Mouse (Mus musculus) heart, postnatal 4 days (tissue): ENCODE measurements around the gene Gm13278. TPM values are rescaled to one million over a fixed set of nuclear protein-coding genes. Genes with fewer than 3 reads are reported as not detected.
"Not testable (repeated sequence)": the region's sequence is repeated elsewhere in the genome, so short reads cannot be mapped to it uniquely, and the experiment has no call there.

Experiments used
- DNase-seq: peaks from one replicate; pipeline ENCODE4 v3.0.0; 2021
- total RNA-seq, 2 experiments: library from RNA; stranded (reverse); gene quantifications; 2 replicates each; pipeline ENCODE4 v1.2.3; 2021

Gene Gm13278
- not detected for total RNA-seq

- not testable (repeated sequence) for DNase-seq
Observed at GRCm38 (mm10) chr4:88791250-88791649, at the start of gene Gm13278. Gene Gm13278, plus strand, starts transcription at chr4:88791550.

- DNase-seq: no peak
Observed at GRCm38 (mm10) chr4:88742771-88743371, 48.5 kb upstream of the Gm13278 start.

- DNase-seq: no peak
Observed at GRCm38 (mm10) chr4:88744207-88744606, 47.1 kb upstream of the Gm13278 start.

GRCm38 (mm10) chr4:88749926-88750325 lies 41.4 kb upstream of the Gm13278 start:
- DNase-seq: no peak

- peak; percentile 75 for DNase-seq
Observed at GRCm38 (mm10) chr4:88754818-88755340, 36.5 kb upstream of the Gm13278 start, which contains the start of gene Gm13271. Gene Gm13271, plus strand, starts transcription at chr4:88754868.

GRCm38 (mm10) chr4:88756581-88757513 lies 34.5 kb upstream of the Gm13278 start:
- DNase-seq: peak; percentile 21

GRCm38 (mm10) chr4:88757628-88758031 lies 33.7 kb upstream of the Gm13278 start:
- peak; percentile 91 for DNase-seq

GRCm38 (mm10) chr4:88758751-88759150 lies 32.6 kb upstream of the Gm13278 start:
- not testable (repeated sequence) for DNase-seq

GRCm38 (mm10) chr4:88759610-88760268 lies 31.6 kb upstream of the Gm13278 start, which contains the start of gene Gm13283:
Gene Gm13283, plus strand, starts transcription at chr4:88760119.
- DNase-seq: peak; percentile 45

- DNase-seq: peak; percentile 80
Observed at GRCm38 (mm10) chr4:88760431-88760830, 30.9 kb upstream of the Gm13278 start.

- DNase-seq: peak; percentile 79
Observed at GRCm38 (mm10) chr4:88761776-88762175, 29.6 kb upstream of the Gm13278 start.

GRCm38 (mm10) chr4:88762341-88762740 lies 29.0 kb upstream of the Gm13278 start:
- peak; percentile 21 for DNase-seq

GRCm38 (mm10) chr4:88763384-88764018 lies 27.8 kb upstream of the Gm13278 start:
- peak; percentile 64 for DNase-seq

GRCm38 (mm10) chr4:88773534-88773933 lies 17.8 kb upstream of the Gm13278 start, which contains the start of gene Gm13290:
Gene Gm13290, plus strand, starts transcription at chr4:88773834.
- not testable (repeated sequence) for DNase-seq

- DNase-seq: not testable (repeated sequence)
Observed at GRCm38 (mm10) chr4:88776622-88777021, 14.7 kb upstream of the Gm13278 start, which contains the start of gene Gm13289. Gene Gm13289, plus strand, starts transcription at chr4:88776922.

GRCm38 (mm10) chr4:88779550-88779949 lies 11.8 kb upstream of the Gm13278 start, which contains the start of gene Gm13272:
Gene Gm13272, plus strand, starts transcription at chr4:88779850.
- DNase-seq: not testable (repeated sequence)

GRCm38 (mm10) chr4:88780320-88780719 lies 11.0 kb upstream of the Gm13278 start:
- not testable (repeated sequence) for DNase-seq

GRCm38 (mm10) chr4:88781831-88782230 lies 9.5 kb upstream of the Gm13278 start, which contains the start of gene Ifnz:
Gene Ifnz, plus strand, starts transcription at chr4:88782131.
- DNase-seq: not testable (repeated sequence)

GRCm38 (mm10) chr4:88782335-88782734 lies 9.0 kb upstream of the Gm13278 start:
- peak; percentile 33 for DNase-seq

GRCm38 (mm10) chr4:88785409-88785808 lies 5.9 kb upstream of the Gm13278 start, which contains the start of gene Gm13276:
Gene Gm13276, plus strand, starts transcription at chr4:88785709.
- DNase-seq: not testable (repeated sequence)

- peak; percentile 79 for DNase-seq
Observed at GRCm38 (mm10) chr4:88788402-88788801, 2.9 kb upstream of the Gm13278 start, which contains the start of gene Gm13277. Gene Gm13277, plus strand, starts transcription at chr4:88788632.
